Mouse (Mus musculus) layer of hippocampus, adult 9-10 months (tissue): ENCODE measurements around the gene Smarcd3.
A peak's percentile ranks its signal among the peaks of the same experiment; 100 is the strongest.

ENCODE experiments used
- DNase-seq: peaks from one replicate; pipeline ENCODE4 v3.0.0; 2022; ENCODE audit warnings: low spot score

Gene Smarcd3

DNA sequence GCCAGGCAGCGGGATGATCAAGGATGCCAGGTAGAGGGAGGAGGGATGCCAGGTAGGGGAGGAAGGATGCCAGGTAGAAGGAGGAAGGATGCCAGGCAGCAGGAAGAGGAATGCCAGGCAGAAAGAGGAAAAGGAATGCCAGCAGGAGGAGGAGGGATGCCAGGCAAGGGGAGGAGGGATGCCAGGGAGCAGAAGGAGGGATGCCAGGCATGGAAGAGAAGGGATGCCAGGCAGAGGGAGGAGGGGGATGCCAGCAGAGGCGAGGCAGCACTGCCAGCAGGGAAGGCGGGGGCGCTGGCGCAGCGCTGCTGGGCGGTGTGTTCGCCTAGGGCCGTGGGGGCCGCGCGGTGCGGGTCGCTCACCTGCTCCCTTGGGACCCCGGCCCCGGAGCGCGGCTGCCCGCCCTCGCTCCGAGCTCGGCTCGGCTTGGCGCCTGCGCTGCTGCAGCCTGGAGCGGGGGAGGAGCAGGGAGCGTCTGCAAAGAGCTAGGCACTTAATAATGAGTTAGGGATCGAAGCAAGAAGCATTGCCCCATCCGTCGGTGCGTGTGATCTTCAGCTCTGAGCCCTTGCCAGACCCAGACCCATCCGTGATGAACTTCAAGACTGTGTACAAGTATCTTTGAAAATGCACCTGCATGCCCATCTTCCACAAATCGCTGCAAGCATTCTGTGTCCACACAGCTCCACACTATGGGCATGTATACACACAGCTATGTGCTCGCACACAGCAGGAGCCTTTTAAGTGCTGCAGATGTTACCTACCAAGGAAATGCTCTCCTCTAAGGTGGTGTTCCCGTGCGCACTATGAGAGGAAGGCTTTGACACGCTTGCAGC lies at the start of gene Smarcd3:
Gene Smarcd3, minus strand, starts transcription at position 426 of the 836 bp plus-strand sequence.
- DNase-seq, result peak; percentile 71

DNA sequence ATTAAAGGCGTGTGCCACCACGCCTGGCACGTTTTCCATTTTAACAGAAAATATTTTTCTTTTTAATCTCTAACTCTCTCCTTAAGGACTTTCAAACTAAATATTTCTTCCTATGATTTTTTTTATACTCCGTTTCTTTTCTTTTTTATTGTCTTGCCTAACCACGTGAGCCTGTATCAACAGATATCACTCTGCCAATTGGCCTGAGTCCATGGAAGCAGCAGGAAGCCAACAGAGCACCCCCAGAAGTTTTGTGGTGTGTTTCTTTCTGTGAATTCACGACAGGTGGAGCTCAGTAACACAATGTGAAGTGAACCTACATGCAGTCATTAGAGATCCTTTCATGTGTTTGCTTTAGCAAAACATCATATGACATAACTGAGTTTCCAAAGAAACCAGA lies 37.2 kb upstream of the Smarcd3 start:
- DNase-seq, result no peak

- no peak for DNase-seq
These were observed 35.7 kb upstream of the Smarcd3 start for GRCm38 (mm10) chr5:24659708-24660423.

- no peak for DNase-seq
These were observed 32.9 kb upstream of the Smarcd3 start for GRCm38 (mm10) chr5:24657113-24657512.

DNA sequence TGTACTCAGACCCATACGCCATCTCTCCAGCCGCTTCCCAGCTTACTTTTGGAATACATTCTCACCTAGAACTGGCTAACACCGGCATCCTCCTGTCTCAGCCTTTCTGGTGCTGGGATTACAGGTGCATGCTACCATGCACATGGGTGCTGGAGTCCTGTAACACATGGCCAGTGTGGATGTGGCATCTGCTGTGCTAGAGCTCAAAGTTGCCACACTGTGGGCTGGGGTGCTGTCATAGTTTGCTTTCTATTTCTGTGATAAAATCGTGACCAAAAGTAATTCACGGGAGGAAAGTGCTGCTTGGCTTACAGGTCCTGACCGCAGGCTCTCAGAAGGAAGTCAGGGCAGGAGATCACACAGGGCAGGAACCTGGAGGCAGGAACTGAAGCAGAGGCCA lies 30.3 kb upstream of the Smarcd3 start:
- DNase-seq, result no peak

GRCm38 (mm10) chr5:24652780-24653179 lies 28.6 kb upstream of the Smarcd3 start:
- no peak for DNase-seq

GRCm38 (mm10) chr5:24651768-24652752 lies 27.8 kb upstream of the Smarcd3 start:
- peak; percentile 54 for DNase-seq

DNA sequence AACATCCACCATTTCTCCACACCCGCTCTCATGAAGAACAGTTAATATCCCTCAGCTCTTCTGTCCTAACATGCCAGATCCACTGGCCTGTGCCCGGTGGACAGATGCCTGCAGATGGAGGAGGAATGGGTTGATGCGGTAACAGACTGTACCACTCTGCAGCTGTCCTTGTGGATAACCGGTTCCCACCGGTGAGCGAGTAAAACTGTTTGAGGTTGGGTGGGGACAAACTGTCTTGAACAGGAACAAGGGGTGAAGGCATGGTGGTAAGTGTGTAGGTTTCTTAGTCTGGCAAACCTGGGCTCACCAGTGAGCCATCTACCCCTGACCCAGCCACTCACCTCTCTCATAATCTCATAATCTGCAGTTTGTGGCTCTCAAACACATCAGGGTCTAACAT lies 27.1 kb upstream of the Smarcd3 start:
- DNase-seq, result no peak

GRCm38 (mm10) chr5:24649701-24650100 lies 25.5 kb upstream of the Smarcd3 start:
- DNase-seq, result no peak

GRCm38 (mm10) chr5:24649231-24649630 lies 25.0 kb upstream of the Smarcd3 start:
- DNase-seq, result no peak

DNA sequence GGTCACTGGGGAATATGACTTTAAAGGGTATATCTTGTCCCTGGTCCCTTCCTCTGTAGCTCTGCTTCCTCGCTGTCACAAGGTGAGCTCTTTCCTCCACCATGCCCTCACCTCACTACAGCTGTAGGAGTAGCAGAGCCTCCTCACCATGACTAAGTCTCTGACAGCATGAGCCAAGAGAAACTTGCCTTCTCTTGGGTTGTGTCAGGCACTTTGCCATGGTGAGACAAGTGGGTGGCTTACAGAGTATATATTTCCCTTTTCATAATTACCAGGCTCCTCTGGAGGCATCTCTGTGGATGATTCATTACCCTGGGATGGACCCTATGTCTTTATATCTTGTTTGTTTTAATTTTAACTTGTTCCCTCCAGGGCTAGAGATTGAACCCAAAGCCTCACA lies 21.2 kb upstream of the Smarcd3 start:
- DNase-seq, result no peak

DNA sequence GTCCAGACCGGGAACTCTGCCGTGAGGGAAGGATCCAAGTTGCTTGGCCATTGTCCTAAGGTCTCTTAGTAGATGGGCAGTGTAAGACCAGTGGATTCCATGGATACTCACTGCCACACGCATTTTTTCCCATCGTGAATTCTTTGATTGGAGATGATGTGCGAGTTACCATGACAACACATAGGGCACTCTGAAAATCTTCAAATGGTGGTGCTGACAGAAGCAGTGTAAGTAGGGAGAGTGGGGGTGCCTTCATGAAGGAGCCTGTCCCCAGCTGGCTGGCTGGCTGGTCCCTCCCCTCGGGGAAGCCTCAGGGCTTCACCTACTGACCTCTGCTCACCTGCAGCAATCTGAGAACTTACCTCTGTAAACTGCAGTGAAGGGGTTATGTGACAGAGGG lies 14.9 kb upstream of the Smarcd3 start:
- no peak for DNase-seq

DNA sequence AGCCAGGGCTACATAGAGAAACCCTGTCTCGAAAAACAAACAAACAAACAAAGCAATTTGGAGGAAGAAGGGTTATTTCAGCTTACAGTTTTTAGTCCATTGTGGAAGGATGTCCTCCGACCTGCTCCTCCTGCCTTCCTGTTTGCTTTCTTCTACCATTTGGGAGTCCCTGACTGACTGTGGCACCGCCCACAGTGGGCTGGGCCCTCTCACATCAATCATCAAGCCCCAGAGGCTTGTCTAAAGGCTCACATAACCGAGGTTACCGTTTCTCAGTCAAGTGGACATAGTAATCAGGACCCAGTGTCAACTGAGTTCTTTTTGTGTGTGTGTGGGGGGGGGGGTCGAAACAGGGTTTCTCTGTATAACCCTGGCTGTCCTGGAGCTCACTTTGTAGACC lies 13.9 kb upstream of the Smarcd3 start:
- no peak for DNase-seq

DNA sequence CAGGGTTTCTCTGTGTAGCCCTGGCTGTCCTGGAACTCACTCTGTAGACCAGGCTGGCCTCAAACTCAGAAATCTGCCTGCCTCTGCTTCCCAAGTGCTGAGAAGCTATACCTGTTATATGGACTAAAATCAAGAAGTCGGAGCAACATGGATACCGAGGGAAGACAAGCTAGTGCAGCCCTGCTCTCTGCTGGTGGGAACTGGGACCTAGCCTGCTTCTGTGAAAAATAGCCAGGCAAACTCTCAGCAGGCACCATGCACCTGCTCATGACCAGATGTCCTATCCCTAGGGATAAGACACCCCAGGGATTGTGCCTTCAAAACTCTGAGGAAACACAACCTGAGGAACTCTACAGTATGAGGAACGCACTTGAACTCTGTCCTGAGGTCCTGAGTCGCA lies 12.8 kb upstream of the Smarcd3 start:
- DNase-seq, result no peak

DNA sequence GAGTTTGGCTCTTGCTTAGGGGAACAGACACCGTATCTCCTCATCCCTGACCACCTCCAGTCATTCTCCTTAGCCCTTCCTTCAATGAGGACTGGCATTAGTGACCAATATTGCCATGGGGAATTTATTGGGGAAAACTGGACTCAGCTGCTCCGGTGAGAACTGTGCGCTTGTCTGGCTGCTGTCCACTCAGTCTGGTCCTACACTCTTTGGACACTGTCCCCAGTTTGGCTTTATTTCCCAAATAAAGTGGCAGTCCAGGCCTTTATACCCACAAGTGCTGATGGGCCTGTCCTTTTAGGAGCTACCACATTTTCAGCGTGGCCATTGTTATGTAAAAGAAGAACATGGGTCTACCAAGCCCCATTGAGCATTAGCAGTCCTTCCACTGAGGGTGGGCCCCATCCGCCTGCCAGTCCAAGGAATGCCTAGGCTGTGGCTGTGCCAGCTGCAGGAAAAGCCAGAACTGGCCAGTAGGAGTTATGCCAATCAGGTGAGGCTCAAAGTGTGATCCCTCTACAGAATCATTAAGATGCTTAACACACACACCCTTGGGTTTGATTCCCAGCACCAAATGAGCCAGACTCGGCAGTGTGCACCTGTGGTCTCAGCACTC lies 11.4 kb upstream of the Smarcd3 start:
- DNase-seq, result no peak

DNA sequence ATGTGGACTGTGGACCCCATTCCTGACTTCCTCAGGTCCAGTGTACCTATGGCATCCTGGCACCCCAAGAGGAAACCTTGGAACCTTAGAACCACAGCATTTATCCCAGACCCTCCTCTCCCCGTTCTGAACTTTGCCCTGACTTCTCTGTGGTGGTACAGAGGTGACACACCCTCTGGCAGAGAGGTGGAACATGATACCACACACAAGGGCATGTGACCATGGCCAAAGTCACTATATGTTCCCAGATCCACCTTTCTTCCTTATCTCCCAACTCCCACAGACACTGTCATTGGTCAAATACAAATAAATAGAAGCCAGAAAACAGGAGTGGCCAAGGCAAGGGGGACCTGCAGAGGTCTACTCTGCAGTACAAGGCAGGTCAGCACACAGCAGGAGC lies 10.9 kb upstream of the Smarcd3 start:
- no peak for DNase-seq

DNA sequence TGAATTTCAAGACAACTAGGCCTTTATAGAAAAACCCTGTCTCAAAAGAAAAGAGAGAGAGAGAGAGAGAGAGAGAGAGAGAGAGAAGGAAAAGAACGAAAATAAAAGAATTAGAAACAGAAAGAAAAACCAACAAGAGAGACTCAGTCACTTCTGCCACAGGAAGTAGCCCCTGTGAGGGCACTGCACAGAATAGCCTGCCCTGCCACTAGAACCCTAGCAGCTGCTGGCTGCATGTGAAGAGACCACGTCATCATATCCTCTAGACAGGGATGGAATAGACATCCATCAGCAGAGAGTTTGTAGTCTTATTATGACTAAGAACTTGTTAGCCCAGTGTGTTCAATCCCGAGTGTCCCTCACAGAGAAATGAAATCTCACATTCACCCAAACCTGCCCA lies 5.5 kb upstream of the Smarcd3 start:
- DNase-seq, result no peak

GRCm38 (mm10) chr5:24624822-24625120 lies 560 bp upstream of the Smarcd3 start:
- DNase-seq, result no peak

- DNase-seq, result no peak
These were observed 898 bp downstream of the Smarcd3 start for GRCm38 (mm10) chr5:24623041-24623985.

DNA sequence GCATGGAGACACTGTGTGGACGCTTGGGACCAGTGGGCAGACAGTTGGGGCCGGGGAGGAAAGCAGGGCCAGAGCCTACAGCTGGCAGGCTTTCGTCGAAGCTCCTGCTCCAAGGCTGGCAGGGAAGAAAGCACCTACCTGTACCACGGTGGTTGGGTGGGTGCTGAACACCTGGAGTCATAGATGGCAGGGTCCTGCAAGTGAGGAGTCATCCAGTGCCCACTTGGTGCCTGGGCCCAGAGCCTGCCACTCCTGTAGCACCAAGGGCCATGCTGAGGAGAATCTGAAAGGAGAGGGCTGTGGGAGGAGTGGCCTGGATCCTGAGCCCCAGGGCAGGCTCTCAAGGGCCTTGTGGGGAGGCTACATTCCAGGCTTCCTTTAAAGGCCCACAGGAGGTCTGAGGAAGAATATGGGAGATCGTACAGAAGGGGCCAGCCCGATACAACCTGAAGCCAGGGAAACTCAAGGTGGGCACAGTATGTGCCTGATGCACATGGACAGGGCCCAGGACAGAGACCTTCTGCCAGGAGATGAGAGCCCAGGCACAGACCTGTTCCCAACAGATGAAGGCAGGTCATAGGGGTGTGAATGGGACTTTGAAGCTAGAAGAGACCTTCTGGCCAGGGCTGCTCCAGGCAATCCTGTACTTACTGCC lies 1.7 kb downstream of the Smarcd3 start:
- DNase-seq, result no peak
